Mouse (Mus musculus) CH12.LX (cell line): ENCODE results near the gene Poln. TPM values are rescaled to one million over a fixed set of nuclear protein-coding genes. Genes with fewer than 3 reads are reported as not detected.

Experiments
- DNase-seq: peaks from one replicate; pipeline ENCODE4 v3.0.0-alpha.2; 2013; ENCODE audit errors: extremely low read depth
- H3K27ac ChIP-seq: 2 replicates; pipeline ENCODE4 v1.5.1; 2012; ENCODE audit warnings: low read depth, mild to moderate bottlenecking, control low read depth, moderate library complexity; ENCODE audit not compliant: insufficient read depth
- H3K27me3 ChIP-seq: replicated peaks from 2 replicates; pipeline ENCODE3; 2012; ENCODE audit warnings: inconsistent platforms
- H3K36me3 ChIP-seq, 2 experiments: replicated peaks in 1 of 2; 2 replicates each; pipeline versions ENCODE3 to v1.6.1; 2012; ENCODE audit warnings: inconsistent platforms in 1 of 2, low read length in 1 of 2, mild to moderate bottlenecking in 1 of 2, mixed read lengths in 1 of 2, moderate library complexity in 1 of 2; ENCODE audit not compliant: control insufficient read depth in 1 of 2, insufficient read depth in 1 of 2
- H3K4me1 ChIP-seq, 2 experiments: 2 replicates each; pipeline ENCODE4 v1.6.1; 2012; ENCODE audit warnings: inconsistent platforms in 1 of 2, moderate library complexity in 1 of 2; ENCODE audit not compliant: insufficient read depth in 2 of 2, control insufficient read depth in 1 of 2
- H3K4me2 ChIP-seq: 2 replicates; pipeline ENCODE4 v1.6.1; 2012; ENCODE audit warnings: low read depth, mild to moderate bottlenecking, control low read depth; ENCODE audit not compliant: poor library complexity, insufficient read depth, severe bottlenecking
- H3K4me3 ChIP-seq, 3 experiments: fragments of 150-350 bp in 1 of 3; sonication (generic) in 1 of 3; replicated peaks in 1 of 3; 2 replicates each; pipeline versions ENCODE3 to v1.5.1; 2011 to 2012; ENCODE audit warnings: low read depth in 2 of 3, low read length in 2 of 3, mild to moderate bottlenecking in 2 of 3, moderate library complexity in 2 of 3, control low read depth in 1 of 3, improper control_type of control experiment in 1 of 3, inconsistent platforms in 1 of 3, mixed read lengths in 1 of 3; ENCODE audit not compliant: poor library complexity in 1 of 3
- H3K79me2 ChIP-seq: replicated peaks from 2 replicates; pipeline ENCODE4 v1.6.1; 2012; ENCODE audit warnings: mild to moderate bottlenecking, moderate library complexity; ENCODE audit not compliant: control insufficient read depth, poor library complexity, insufficient read depth, severe bottlenecking; ENCODE audit errors: extremely low read depth
- H3K9ac ChIP-seq: 2 replicates; pipeline ENCODE4 v1.6.1; 2012; ENCODE audit warnings: low read depth, mild to moderate bottlenecking, control low read depth, moderate library complexity; ENCODE audit not compliant: insufficient read depth
- H3K9me3 ChIP-seq: replicated peaks from 2 replicates; pipeline ENCODE3; 2012; ENCODE audit warnings: low read length, inconsistent platforms, mixed read lengths
- BHLHE40 ChIP-seq: IDR thresholded peaks from 2 replicates; pipeline ENCODE4 v1.6.1; 2011; ENCODE audit warnings: mild to moderate bottlenecking, low read depth, low read length, improper control_type of control experiment
- CHD1 ChIP-seq: IDR thresholded peaks from 2 replicates; pipeline ENCODE4 v1.6.1; 2012; ENCODE audit warnings: low read depth, low read length, improper control_type of control experiment, inconsistent platforms
- CTCF ChIP-seq, 2 experiments: IDR thresholded peaks in 1 of 2; conservative IDR thresholded peaks in 1 of 2; 2 replicates each; pipeline ENCODE4 v1.5.1; 2011 to 2012; ENCODE audit warnings: low read depth in 2 of 2, low read length in 2 of 2, improper control_type of control experiment in 1 of 2, inconsistent platforms in 1 of 2, mild to moderate bottlenecking in 1 of 2, moderate library complexity in 1 of 2
- E2F4 ChIP-seq: IDR thresholded peaks from 2 replicates; pipeline ENCODE4 v1.6.1; 2011; ENCODE audit warnings: low read depth, low read length, improper control_type of control experiment; ENCODE audit not compliant: insufficient replicate concordance
- ELF1 ChIP-seq: IDR thresholded peaks from 2 replicates; pipeline ENCODE4 v1.6.1; 2014; ENCODE audit warnings: low read depth, mild to moderate bottlenecking, inconsistent platforms, low read length, improper control_type of control experiment
- EP300 ChIP-seq: IDR thresholded peaks from 2 replicates; pipeline ENCODE4 v1.6.1; 2011; ENCODE audit warnings: low read length, improper control_type of control experiment
- ETS1 ChIP-seq: conservative IDR thresholded peaks from 2 replicates; pipeline ENCODE4 v1.6.1; 2012; ENCODE audit warnings: low read depth, mild to moderate bottlenecking, inconsistent platforms, low read length, improper control_type of control experiment, moderate library complexity
- IRF4 ChIP-seq: IDR thresholded peaks from 2 replicates; pipeline ENCODE4 v1.6.1; 2014; ENCODE audit warnings: low read depth, mild to moderate bottlenecking, inconsistent platforms, low read length, improper control_type of control experiment
- JUN ChIP-seq: IDR thresholded peaks from 2 replicates; pipeline ENCODE4 v1.6.1; 2011; ENCODE audit warnings: low read depth, mild to moderate bottlenecking, low read length, improper control_type of control experiment, moderate library complexity; ENCODE audit not compliant: insufficient read depth
- JUND ChIP-seq: conservative IDR thresholded peaks from 2 replicates; pipeline ENCODE4 v1.6.1; 2011; ENCODE audit warnings: low read depth, low read length, improper control_type of control experiment
- KAT2A ChIP-seq: IDR thresholded peaks from 2 replicates; pipeline ENCODE4 v1.6.1; 2012; ENCODE audit warnings: low read length, improper control_type of control experiment, inconsistent platforms; ENCODE audit not compliant: insufficient replicate concordance
- MAFK ChIP-seq: IDR thresholded peaks from 2 replicates; pipeline ENCODE4 v1.6.1; 2011; ENCODE audit warnings: low read length, improper control_type of control experiment; ENCODE audit not compliant: insufficient replicate concordance
- MAZ ChIP-seq: IDR thresholded peaks from 2 replicates; pipeline ENCODE4 v1.6.1; 2012; ENCODE audit warnings: low read depth, mild to moderate bottlenecking, inconsistent platforms, low read length, improper control_type of control experiment, moderate library complexity
- MYC ChIP-seq: IDR thresholded peaks from 2 replicates; pipeline ENCODE4 v1.6.1; 2011; ENCODE audit warnings: low read depth, mild to moderate bottlenecking, improper control_type of control experiment, low read length
- NELFE ChIP-seq: IDR thresholded peaks from 2 replicates; pipeline ENCODE4 v1.6.1; 2011; ENCODE audit warnings: low read depth, low read length, improper control_type of control experiment
- NRF1 ChIP-seq: IDR thresholded peaks from 2 replicates; pipeline ENCODE4 v1.6.1; 2014; ENCODE audit warnings: low read depth, mild to moderate bottlenecking, inconsistent platforms, low read length, improper control_type of control experiment, moderate library complexity
- POLR2A ChIP-seq: IDR thresholded peaks from 2 replicates; pipeline ENCODE4 v1.6.1; 2011; ENCODE audit warnings: low read depth, mild to moderate bottlenecking, improper control_type of control experiment, low read length
- RAD21 ChIP-seq: IDR thresholded peaks from 2 replicates; pipeline ENCODE4 v1.6.1; 2011; ENCODE audit warnings: low read depth, mild to moderate bottlenecking, low read length, improper control_type of control experiment, moderate library complexity
- RCOR1 ChIP-seq: conservative IDR thresholded peaks from 2 replicates; pipeline ENCODE4 v1.6.1; 2012; ENCODE audit warnings: low read depth, mild to moderate bottlenecking, inconsistent platforms, low read length, improper control_type of control experiment
- SIN3A ChIP-seq: IDR thresholded peaks from 2 replicates; pipeline ENCODE4 v1.6.1; 2012; ENCODE audit warnings: low read length, improper control_type of control experiment, inconsistent platforms
- TBP ChIP-seq: conservative IDR thresholded peaks from 2 replicates; pipeline ENCODE4 v1.6.1; 2011; ENCODE audit warnings: low read depth, low read length, improper control_type of control experiment
- TCF12 ChIP-seq: IDR thresholded peaks from 2 replicates; pipeline ENCODE4 v1.6.1; 2014; ENCODE audit warnings: low read depth, mild to moderate bottlenecking, inconsistent platforms, low read length, improper control_type of control experiment
- USF1 ChIP-seq: IDR thresholded peaks from 2 replicates; pipeline ENCODE4 v1.6.1; 2014; ENCODE audit warnings: low read depth, mild to moderate bottlenecking, inconsistent platforms, low read length, improper control_type of control experiment
- ZC3H11A ChIP-seq: IDR thresholded peaks from 2 replicates; pipeline ENCODE4 v1.6.1; 2012; ENCODE audit warnings: low read depth, mild to moderate bottlenecking, inconsistent platforms, low read length, improper control_type of control experiment
- ZKSCAN1 ChIP-seq: IDR thresholded peaks from 2 replicates; pipeline ENCODE4 v1.6.1; 2012; ENCODE audit warnings: low read depth, inconsistent platforms, low read length, improper control_type of control experiment, borderline replicate concordance
- dilution Hi-C: fragments of 300-500 bp; cut with MboI; formaldehyde crosslinking; loops from 2 replicates; pipeline ENCODE4 v1.14.3; 2020; ENCODE audit warnings: low sequenced_read_pairs; ENCODE audit not compliant: extremely low pct_unique_long_range_greater_than_20kb, extremely low pct_ligation_motif_present
- in situ Hi-C: fragments of 300-500 bp; cut with MboI; formaldehyde crosslinking; loops from 3 replicates; pipeline ENCODE4 v1.14.3; 2019; ENCODE audit warnings: low sequenced_read_pairs, low pct_ligation_motif_present, low pct_unique_long_range_greater_than_20kb, mixed read lengths
- polyA plus RNA-seq: library from polyadenylated mRNA; unstranded; fragments of >175 nt; gene quantifications from 2 replicates; pipeline ENCODE4 v1.2.1, GENCODE M21; 2012; ENCODE audit warnings: low read depth; ENCODE audit not compliant: insufficient read length
- total RNA-seq, 2 experiments: library from RNA; depleted of rRNA; stranded (reverse); fragments of 300-350 nt in 1 of 2; fragments of >200 nt in 1 of 2; gene quantifications; 2 replicates each; pipeline ENCODE4 v1.2.3; 2012 to 2014

The Poln gene
- total and polyA plus RNA-seq, 3 experiments = 0.25 to 0.64 (median 0.39) TPM

DNA sequence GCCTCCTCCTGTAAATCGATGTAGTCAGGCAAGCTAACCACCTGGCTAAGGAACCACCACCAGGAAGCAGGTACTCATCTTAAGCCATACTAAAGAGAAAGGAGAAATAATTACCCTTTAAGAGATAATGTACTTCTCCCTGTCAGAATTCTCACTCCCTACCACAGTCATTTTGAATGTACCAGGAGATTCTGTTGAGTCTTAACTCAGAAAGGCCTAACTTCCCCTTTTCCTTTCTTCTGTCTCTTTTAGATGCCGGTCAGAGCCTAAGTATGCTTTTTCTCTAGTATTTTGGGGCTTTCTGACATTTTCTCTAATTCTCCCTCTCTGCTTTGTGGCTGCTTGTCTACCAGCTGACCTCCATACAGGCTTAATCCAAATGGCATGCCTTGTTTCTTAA, 76.2 kb downstream of the Poln start:
- no peaks in the 10 kb centered on the region for H3K79me2 ChIP-seq
- no peaks in the 10 kb centered on the region for H3K36me3 ChIP-seq
- no peak overlapping the region for H3K4me3 ChIP-seq
- dilution Hi-C loops (no loop called here), in situ Hi-C loops (no loop called here)
- H3K27me3 ChIP-seq = no peaks in the 10 kb centered on the region
- no peaks in the 10 kb centered on the region for H3K9me3 ChIP-seq
- no peak overlapping the region for H3K27ac ChIP-seq
- peaks cover 0 to 7% of the 10 kb centered on the region in 2 experiments; a peak in 1 of 4 replicates for H3K4me1 ChIP-seq
- DNase-seq = no peak
- no peak overlapping the region for H3K4me2 ChIP-seq
- no peak overlapping the region for H3K9ac ChIP-seq
- no peak for TF ChIP-seq JUND
- TF ChIP-seq ZKSCAN1 = no peak
- TF ChIP-seq POLR2A = no peak
- TF ChIP-seq BHLHE40 = no peak
- TF ChIP-seq CHD1 = no peak
- TF ChIP-seq USF1 = no peak
- TF ChIP-seq EP300 = no peak
- TF ChIP-seq NELFE = no peak
- TF ChIP-seq MAZ = no peak
- TF ChIP-seq ZC3H11A = no peak
- TF ChIP-seq JUN = no peak
- no peak for TF ChIP-seq SIN3A
- TF ChIP-seq RAD21 = no peak
- no peak for TF ChIP-seq MYC
- no peak for TF ChIP-seq E2F4

DNA sequence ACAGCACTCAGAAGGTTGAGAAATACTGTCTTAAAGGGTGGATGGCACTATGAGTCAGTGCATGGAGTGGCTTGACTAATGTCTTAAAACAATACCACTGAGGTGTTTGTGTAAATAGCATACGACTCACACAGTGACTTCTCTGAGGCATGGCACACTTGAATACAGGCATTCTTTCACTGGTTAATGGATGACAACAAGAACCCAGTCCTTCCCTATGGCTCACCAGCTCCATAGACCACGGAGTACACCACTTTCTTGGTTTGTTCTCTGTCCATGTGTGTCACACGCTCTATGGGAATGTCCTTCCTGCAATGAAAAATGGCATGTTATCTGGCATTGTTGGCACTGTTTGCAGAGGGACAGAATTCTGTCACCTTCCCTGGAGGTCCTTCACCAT, 136.7 kb downstream of the Poln start:
- in situ Hi-C loops = no loop called here

More for the DNA sequence above, 136.7 kb downstream of the Poln start:
- dilution Hi-C loops = no loop called here
- no peak for DNase-seq
- no peak overlapping the region for H3K9ac ChIP-seq
- H3K27me3 ChIP-seq = no peaks in the 10 kb centered on the region
- TF ChIP-seq ELF1 (no peak), ZKSCAN1 (no peak), RCOR1 (no peak), TCF12 (no peak), SIN3A (no peak), IRF4 (no peak), BHLHE40 (no peak), NRF1 (no peak), MAFK (no peak), ETS1 (no peak), CTCF (conservative IDR thresholded peaks at IDR 0.05 in 1 of 2, IDR thresholded peaks at IDR 0.05 in 1 of 2; ENCODE audit: low read depth in 2 of 2, low read length in 2 of 2) (no peak), KAT2A (no peak), MYC (no peak), TBP (no peak), USF1 (no peak), ZC3H11A (no peak)
- no peaks in the 10 kb centered on the region for H3K79me2 ChIP-seq
- no peaks in the 10 kb centered on the region for H3K4me1 ChIP-seq
- H3K4me3 ChIP-seq = no peak overlapping the region
- no peaks in the 10 kb centered on the region for H3K9me3 ChIP-seq
- H3K27ac ChIP-seq = no peak overlapping the region
- H3K4me2 ChIP-seq = no peak overlapping the region
- H3K36me3 ChIP-seq = no peaks in the 10 kb centered on the region
